Mouse (Mus musculus): ENCODE measurements around the gene Gm21973. TPM values are rescaled to one million over a fixed set of nuclear protein-coding genes. Genes with fewer than 3 reads are reported as not detected.

Gm21973 gene
- total RNA-seq, 1 experiment = not detected

- in situ Hi-C loops (cut with MboI; ENCODE audit: low sequenced_read_pairs in 2 of 2, unreplicated experiment in 2 of 2) = loop anchor here in 1 of 2 experiments (25.0 kb wide), 1 partner anchor 851 kb away; no protein-coding TSS in a partner anchor
Measured at GRCm38 (mm10) chr15:10313522-10314455, 11.4 kb upstream of the Gm21973 start.

GRCm38 (mm10) chr15:10330626-10331025 is 5.4 kb downstream of the Gm21973 start:
- Histone ChIP-seq H3K9ac (ENCODE audit: insufficient read depth, low read depth, low read length, poor library complexity, severe bottlenecking) (no peak overlapping the region), H3K36me3 (ENCODE audit: control insufficient read depth, insufficient read depth, low read length, poor library complexity, severe bottlenecking) (no peaks in the 10 kb centered on the region), H3K27ac (ENCODE audit: insufficient read depth, low read depth, low read length, poor library complexity, severe bottlenecking) (no peak overlapping the region), H3K9me3 (ENCODE audit: control insufficient read depth, insufficient read depth, low read depth, low read length) (no peaks in the 10 kb centered on the region), H3K4me3 (ENCODE audit: insufficient read depth in 1 of 2, low read depth in 1 of 2, low read length in 2 of 2, poor library complexity in 1 of 2, severe bottlenecking in 1 of 2) (no peak overlapping the region), H3K4me1 (ENCODE audit: control insufficient read depth in 2 of 2, insufficient read depth in 2 of 2, low read length in 2 of 2, poor library complexity in 1 of 2) (no peaks in the 10 kb centered on the region)
- in situ Hi-C loops (cut with MboI; ENCODE audit: low sequenced_read_pairs in 2 of 2, unreplicated experiment in 2 of 2) = no loop called here
- TF ChIP-seq ZNF384 (IDR thresholded peaks at IDR 0.05; ENCODE audit: low read depth, low read length) (no peak), ZC3H11A (IDR thresholded peaks at IDR 0.05; ENCODE audit: borderline replicate concordance, low read depth, low read length) (no peak), CHD2 (IDR thresholded peaks at IDR 0.05; ENCODE audit: low read depth, low read length) (no peak), HCFC1 (IDR thresholded peaks at IDR 0.05; ENCODE audit: borderline replicate concordance, insufficient read depth, low read length) (no peak), MAFK (IDR thresholded peaks at IDR 0.05; ENCODE audit: insufficient read depth, low read depth, low read length) (no peak)
- no peak for DNase-seq (ENCODE audit: low read depth, low spot score)

More at GRCm38 (mm10) chr15:10313522-10314455, 11.4 kb upstream of the Gm21973 start:
- TF ChIP-seq ZC3H11A (IDR thresholded peaks at IDR 0.05; ENCODE audit: borderline replicate concordance, low read depth, low read length) = peak; percentile 53; the same call in 1 of the 2 replicates
- no peak for TF ChIP-seq HCFC1 (IDR thresholded peaks at IDR 0.05; ENCODE audit: borderline replicate concordance, insufficient read depth, low read length)
- no peaks in the 10 kb centered on the region for H3K9me3 ChIP-seq (ENCODE audit: control insufficient read depth, insufficient read depth, low read depth, low read length)
- no peak overlapping the region for H3K9ac ChIP-seq (ENCODE audit: insufficient read depth, low read depth, low read length, poor library complexity, severe bottlenecking)
- no peak overlapping the region for H3K4me3 ChIP-seq (ENCODE audit: insufficient read depth in 1 of 2, low read depth in 1 of 2, low read length in 2 of 2, poor library complexity in 1 of 2, severe bottlenecking in 1 of 2)
- H3K4me1 ChIP-seq (ENCODE audit: control insufficient read depth in 2 of 2, insufficient read depth in 2 of 2, low read length in 2 of 2, poor library complexity in 1 of 2) = no peaks in the 10 kb centered on the region
- H3K36me3 ChIP-seq (ENCODE audit: control insufficient read depth, insufficient read depth, low read length, poor library complexity, severe bottlenecking) = no peaks in the 10 kb centered on the region
- peak; percentile 31 for DNase-seq (ENCODE audit: low read depth, low spot score)
- no peak overlapping the region for H3K27ac ChIP-seq (ENCODE audit: insufficient read depth, low read depth, low read length, poor library complexity, severe bottlenecking)

- in situ Hi-C loops (cut with MboI; ENCODE audit: low sequenced_read_pairs in 2 of 2, unreplicated experiment in 2 of 2) = no loop called here
- Histone ChIP-seq H3K9ac (ENCODE audit: insufficient read depth, low read depth, low read length, poor library complexity, severe bottlenecking) (no peak overlapping the region), H3K9me3 (ENCODE audit: control insufficient read depth, insufficient read depth, low read depth, low read length) (no peaks in the 10 kb centered on the region), H3K4me3 (ENCODE audit: insufficient read depth in 1 of 2, low read depth in 1 of 2, low read length in 2 of 2, poor library complexity in 1 of 2, severe bottlenecking in 1 of 2) (no peak overlapping the region), H3K27ac (ENCODE audit: insufficient read depth, low read depth, low read length, poor library complexity, severe bottlenecking) (no peak overlapping the region), H3K4me1 (ENCODE audit: control insufficient read depth in 2 of 2, insufficient read depth in 2 of 2, low read length in 2 of 2, poor library complexity in 1 of 2) (no peaks in the 10 kb centered on the region), H3K36me3 (ENCODE audit: control insufficient read depth, insufficient read depth, low read length, poor library complexity, severe bottlenecking) (no peaks in the 10 kb centered on the region)
- TF ChIP-seq CHD2 (IDR thresholded peaks at IDR 0.05; ENCODE audit: low read depth, low read length) = no peak
- TF ChIP-seq HCFC1 (IDR thresholded peaks at IDR 0.05; ENCODE audit: borderline replicate concordance, insufficient read depth, low read length) = no peak
- TF ChIP-seq ZNF384 (IDR thresholded peaks at IDR 0.05; ENCODE audit: low read depth, low read length) = no peak
- TF ChIP-seq ZC3H11A (IDR thresholded peaks at IDR 0.05; ENCODE audit: borderline replicate concordance, low read depth, low read length) = no peak
- no peak for TF ChIP-seq MAFK (IDR thresholded peaks at IDR 0.05; ENCODE audit: insufficient read depth, low read depth, low read length)
- no peak for DNase-seq (ENCODE audit: low read depth, low spot score)
Measured at GRCm38 (mm10) chr15:10332566-10332965, 7.4 kb downstream of the Gm21973 start.

- Histone ChIP-seq H3K4me1 (ENCODE audit: control insufficient read depth in 2 of 2, insufficient read depth in 2 of 2, low read length in 2 of 2, poor library complexity in 1 of 2) (no peaks in the 10 kb centered on the region), H3K4me3 (ENCODE audit: insufficient read depth in 1 of 2, low read depth in 1 of 2, low read length in 2 of 2, poor library complexity in 1 of 2, severe bottlenecking in 1 of 2) (no peak overlapping the region), H3K9me3 (ENCODE audit: control insufficient read depth, insufficient read depth, low read depth, low read length) (no peaks in the 10 kb centered on the region), H3K27ac (ENCODE audit: insufficient read depth, low read depth, low read length, poor library complexity, severe bottlenecking) (no peak overlapping the region), H3K36me3 (ENCODE audit: control insufficient read depth, insufficient read depth, low read length, poor library complexity, severe bottlenecking) (no peaks in the 10 kb centered on the region), H3K9ac (ENCODE audit: insufficient read depth, low read depth, low read length, poor library complexity, severe bottlenecking) (no peak overlapping the region)
- no peak for DNase-seq (ENCODE audit: low read depth, low spot score)
- TF ChIP-seq ZNF384 (IDR thresholded peaks at IDR 0.05; ENCODE audit: low read depth, low read length) (no peak), ZC3H11A (IDR thresholded peaks at IDR 0.05; ENCODE audit: borderline replicate concordance, low read depth, low read length) (no peak), CHD2 (IDR thresholded peaks at IDR 0.05; ENCODE audit: low read depth, low read length) (no peak), MAFK (IDR thresholded peaks at IDR 0.05; ENCODE audit: insufficient read depth, low read depth, low read length) (no peak), HCFC1 (IDR thresholded peaks at IDR 0.05; ENCODE audit: borderline replicate concordance, insufficient read depth, low read length) (no peak)
- in situ Hi-C loops (cut with MboI; ENCODE audit: low sequenced_read_pairs in 2 of 2, unreplicated experiment in 2 of 2) = no loop called here
Measured at GRCm38 (mm10) chr15:10338606-10339005, 13.4 kb downstream of the Gm21973 start.

Data from ES-E14 (cell line).